Mouse (Mus musculus): ENCODE results near the gene Myg1.

Gene Myg1

DNA sequence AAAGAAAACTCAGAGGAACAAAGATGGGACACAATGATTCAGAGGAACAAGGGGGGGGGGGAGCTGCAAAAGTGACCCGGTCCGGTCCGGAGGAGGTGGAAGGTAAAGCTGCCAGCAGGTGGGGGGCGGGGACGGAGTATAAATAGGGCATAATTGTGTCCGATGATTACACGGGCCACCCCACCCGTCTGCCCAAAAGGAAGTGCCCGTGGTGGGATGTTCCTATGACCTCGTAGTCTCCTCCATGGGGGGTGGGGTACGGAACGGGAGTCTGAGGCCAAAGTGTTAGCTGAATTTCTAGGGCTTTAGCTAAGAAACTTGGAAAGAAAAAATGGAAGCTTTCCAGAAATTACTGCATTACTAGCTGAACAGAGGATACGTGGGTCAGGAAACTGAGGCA, 38.5 kb downstream of the Myg1 start:
- in situ Hi-C loops (cut with MboI; ENCODE audit: low pct_unique_long_range_greater_than_20kb in 1 of 2, low sequenced_read_pairs in 2 of 2, unreplicated experiment in 1 of 2) = no loop called here

DNA sequence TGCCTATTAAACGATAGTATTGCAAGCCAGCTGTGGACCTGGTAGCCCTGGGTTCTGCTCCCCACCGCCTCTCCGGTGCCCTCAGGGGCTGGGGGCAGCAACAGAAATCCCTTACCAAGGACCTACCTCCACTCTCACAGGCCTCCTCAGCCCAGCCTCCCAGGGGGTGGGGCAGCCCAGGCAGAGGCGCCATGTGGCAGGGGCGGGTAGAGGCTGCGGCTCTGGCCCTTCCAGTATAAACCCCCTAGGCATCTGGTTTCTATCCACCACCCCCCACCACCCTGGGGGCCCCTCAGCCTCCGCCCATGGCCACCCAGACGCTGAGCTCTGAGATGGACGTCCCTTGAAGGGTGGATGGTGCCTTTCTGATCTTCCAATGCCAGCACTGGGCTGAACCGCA, 39.2 kb downstream of the Myg1 start:
- in situ Hi-C loops (cut with MboI; ENCODE audit: low pct_unique_long_range_greater_than_20kb in 1 of 2, low sequenced_read_pairs in 2 of 2, unreplicated experiment in 1 of 2) = no loop called here

DNA sequence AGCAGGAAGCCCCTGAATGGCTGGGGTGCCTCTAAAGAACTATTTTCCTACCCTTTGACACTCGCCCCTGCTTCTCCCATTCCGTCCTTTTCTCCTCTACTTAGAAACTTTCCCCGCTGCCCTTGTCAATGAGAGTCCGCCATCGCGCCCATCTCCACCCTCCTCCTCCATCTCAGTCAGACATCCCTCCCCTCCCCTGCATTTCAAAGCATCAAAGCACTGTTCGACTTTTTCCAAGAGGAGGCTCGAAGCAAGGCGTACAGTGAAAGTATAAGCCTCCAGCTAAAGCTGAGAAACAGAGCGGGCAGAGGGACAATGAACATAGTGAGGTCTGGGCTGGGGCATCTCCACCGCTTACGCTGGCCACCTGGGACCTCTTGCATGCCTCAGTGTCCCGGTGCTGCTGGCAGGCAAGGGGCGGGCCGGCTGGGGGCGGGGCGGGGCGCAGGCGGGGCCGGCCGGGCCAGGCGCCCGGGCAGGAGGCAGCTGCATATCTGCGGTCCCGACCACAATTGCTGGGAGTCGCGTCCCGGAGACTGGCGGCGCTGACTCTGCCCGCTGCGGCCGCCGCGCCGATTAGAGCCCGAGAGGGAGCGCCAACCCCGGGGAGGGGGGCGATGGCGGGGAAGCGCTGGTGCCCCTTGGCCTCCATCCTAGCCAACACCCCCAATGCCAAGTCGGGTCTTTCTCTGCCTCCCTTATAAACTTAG, 45.1 kb downstream of the Myg1 start:
- in situ Hi-C loops (cut with MboI; ENCODE audit: low pct_unique_long_range_greater_than_20kb in 1 of 2, low sequenced_read_pairs in 2 of 2, unreplicated experiment in 1 of 2) = no loop called here

DNA sequence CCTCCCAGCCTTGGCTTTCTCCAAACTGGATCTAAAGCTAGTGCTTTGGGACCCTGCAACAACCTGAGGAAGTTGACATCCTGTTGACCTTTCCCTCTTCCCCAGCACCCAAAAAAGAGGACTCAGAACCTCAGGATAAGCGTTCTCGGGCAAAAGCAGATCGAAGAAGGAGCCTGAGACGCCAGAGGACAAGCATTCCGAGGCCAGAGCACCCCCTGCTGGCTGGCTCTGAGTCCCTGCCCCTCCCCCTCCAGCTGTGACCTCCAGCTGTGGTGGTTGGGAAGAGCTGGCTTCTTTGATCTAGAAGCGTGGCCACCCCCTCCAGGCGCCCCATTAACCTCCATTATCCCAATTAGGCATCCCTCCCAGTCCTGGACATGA, 45.6 kb downstream of the Myg1 start:
- in situ Hi-C loops (cut with MboI; ENCODE audit: low pct_unique_long_range_greater_than_20kb in 1 of 2, low sequenced_read_pairs in 2 of 2, unreplicated experiment in 1 of 2) = no loop called here

DNA sequence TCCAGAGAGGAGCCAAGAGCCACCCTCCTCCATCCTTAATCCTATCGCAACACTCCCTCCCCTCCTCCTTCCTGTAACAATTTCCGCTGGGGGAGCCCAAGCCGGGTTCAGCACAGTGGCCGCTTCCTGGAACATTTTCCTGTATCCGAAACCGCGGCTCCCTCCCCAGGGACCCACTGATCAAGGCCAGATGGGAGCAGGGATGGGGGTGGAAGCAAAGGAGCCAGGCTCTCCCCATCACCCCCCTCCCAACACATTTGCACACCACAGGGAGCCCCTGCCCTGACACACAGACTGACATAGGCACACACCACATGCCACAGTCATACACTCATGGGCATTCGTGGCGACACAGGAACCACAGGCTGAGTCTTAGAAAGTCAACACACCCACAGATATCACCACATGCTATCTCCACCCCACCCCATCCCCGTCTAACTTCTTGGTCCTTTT, 46.3 kb downstream of the Myg1 start:
- in situ Hi-C loops (cut with MboI; ENCODE audit: low pct_unique_long_range_greater_than_20kb in 1 of 2, low sequenced_read_pairs in 2 of 2, unreplicated experiment in 1 of 2) = no loop called here

DNA sequence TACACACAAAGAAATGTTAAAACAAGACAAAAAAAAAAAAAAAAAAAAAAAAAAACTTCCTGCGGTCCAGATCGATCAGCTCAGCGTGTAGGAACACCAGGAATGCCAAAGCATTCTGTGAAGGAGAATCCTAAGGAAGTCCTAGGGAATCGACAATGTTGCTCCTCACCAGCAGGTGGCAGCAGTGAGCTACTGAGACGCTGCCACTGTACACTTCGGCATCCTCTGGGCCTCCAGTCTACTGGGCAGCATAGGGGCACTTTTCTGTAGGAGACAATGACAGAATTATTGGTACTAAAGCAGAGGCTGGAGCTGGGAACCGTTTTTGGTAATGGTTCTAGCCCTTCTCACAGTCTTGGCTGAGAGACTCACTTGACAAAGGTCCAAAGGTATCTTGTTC, 50.1 kb downstream of the Myg1 start:
- in situ Hi-C loops (cut with MboI; ENCODE audit: low pct_unique_long_range_greater_than_20kb in 1 of 2, low sequenced_read_pairs in 2 of 2, unreplicated experiment in 1 of 2) = no loop called here

DNA sequence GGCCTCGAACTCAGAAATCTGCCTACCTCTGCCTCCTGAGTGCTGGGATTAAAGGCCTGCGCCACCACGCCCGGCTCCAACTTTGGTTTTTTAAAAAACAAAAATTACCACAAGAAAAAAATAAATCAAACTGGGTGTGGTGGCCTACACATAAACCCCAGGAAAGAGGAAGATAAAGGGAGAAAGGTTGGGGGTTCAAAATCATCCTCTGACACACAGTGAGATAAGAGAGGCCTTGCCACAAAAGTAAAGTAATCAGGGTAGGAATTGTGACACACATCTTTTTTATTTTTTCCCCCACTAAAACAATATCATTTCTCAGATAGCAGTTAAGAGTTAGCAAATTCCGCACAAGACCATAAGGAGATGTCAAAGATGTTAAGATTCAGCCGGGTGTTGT, 52.2 kb downstream of the Myg1 start:
- in situ Hi-C loops (cut with MboI; ENCODE audit: low pct_unique_long_range_greater_than_20kb in 1 of 2, low sequenced_read_pairs in 2 of 2, unreplicated experiment in 1 of 2) = no loop called here

DNA sequence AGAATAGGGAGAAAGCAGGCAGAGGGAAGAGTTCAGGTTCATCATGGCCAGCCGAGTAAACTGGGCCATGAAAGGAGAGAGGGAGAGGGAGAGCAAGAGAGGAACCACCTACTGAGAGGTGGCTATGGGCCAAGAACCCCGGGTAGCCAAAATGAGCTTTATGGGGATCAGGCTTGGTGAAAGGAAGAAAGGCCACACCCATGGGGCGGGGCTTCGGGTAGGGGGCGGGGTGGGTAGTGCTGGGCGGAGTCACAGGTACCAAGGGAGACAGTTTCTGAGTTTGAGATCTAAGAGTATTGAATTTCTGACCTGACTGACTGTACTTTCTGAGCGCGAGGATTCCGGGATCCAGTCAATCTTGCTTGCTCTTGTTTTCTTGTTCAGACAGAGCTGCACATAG, 55.1 kb downstream of the Myg1 start:
- in situ Hi-C loops (cut with MboI; ENCODE audit: low pct_unique_long_range_greater_than_20kb in 1 of 2, low sequenced_read_pairs in 2 of 2, unreplicated experiment in 1 of 2) = no loop called here
